Mouse (Mus musculus) lung, embryonic 15.5 days (tissue): ENCODE measurements at regions not wholly inside any gene's neighbourhood (a gene's known extent, or its start where the extent isn't known, plus 50 kb on each side); places are given as distances from the start of the nearest gene placed in this dataset.

ENCODE experiments used
- ATAC-seq: fragments of 200-750 bp; cut with Nextera tagmentation; 2 replicates; pipeline ENCODE4 v1.8.0; 2017; ENCODE audit warnings: moderate number of reproducible peaks, borderline replicate concordance; ENCODE audit not compliant: low FRiP score, low TSS enrichment; ENCODE audit errors: extremely low read depth
- H3K27ac ChIP-seq: fragments of 300-500 bp; sonication (generic); 2 replicates; pipeline ENCODE4 v1.5.1; 2015; ENCODE audit warnings: moderate library complexity, mild to moderate bottlenecking, inconsistent platforms
- H3K27me3 ChIP-seq: fragments of 300-500 bp; sonication (generic); 2 replicates; pipeline ENCODE4 v1.6.1; 2015; ENCODE audit warnings: inconsistent platforms
- H3K36me3 ChIP-seq: fragments of 300-500 bp; sonication (generic); 2 replicates; pipeline ENCODE4 v1.6.1; 2015; ENCODE audit warnings: inconsistent platforms
- H3K4me1 ChIP-seq: fragments of 300-500 bp; sonication (generic); 2 replicates; pipeline ENCODE4 v1.6.1; 2015; ENCODE audit warnings: inconsistent platforms
- H3K4me2 ChIP-seq: fragments of 300-500 bp; sonication (generic); 2 replicates; pipeline ENCODE4 v1.6.1; 2015; ENCODE audit warnings: inconsistent platforms, mild to moderate bottlenecking, moderate library complexity
- H3K4me3 ChIP-seq: fragments of 300-500 bp; sonication (generic); 2 replicates; pipeline ENCODE4 v1.5.1; 2015; ENCODE audit warnings: mild to moderate bottlenecking, inconsistent platforms
- H3K9ac ChIP-seq: fragments of 300-500 bp; sonication (generic); 2 replicates; pipeline ENCODE4 v1.6.1; 2015; ENCODE audit warnings: inconsistent platforms
- H3K9me3 ChIP-seq: fragments of 300-500 bp; sonication (generic); 2 replicates; pipeline ENCODE4 v1.6.1; 2016; ENCODE audit warnings: inconsistent platforms
- WGBS: fragments of 180-500 bp; shearing (Covaris S2); methylation state at CpG from one replicate; pipeline ENCODE4 v1.1.7; 2015; 5-methylcytosine and 5-hydroxymethylcytosine counted together

DNA sequence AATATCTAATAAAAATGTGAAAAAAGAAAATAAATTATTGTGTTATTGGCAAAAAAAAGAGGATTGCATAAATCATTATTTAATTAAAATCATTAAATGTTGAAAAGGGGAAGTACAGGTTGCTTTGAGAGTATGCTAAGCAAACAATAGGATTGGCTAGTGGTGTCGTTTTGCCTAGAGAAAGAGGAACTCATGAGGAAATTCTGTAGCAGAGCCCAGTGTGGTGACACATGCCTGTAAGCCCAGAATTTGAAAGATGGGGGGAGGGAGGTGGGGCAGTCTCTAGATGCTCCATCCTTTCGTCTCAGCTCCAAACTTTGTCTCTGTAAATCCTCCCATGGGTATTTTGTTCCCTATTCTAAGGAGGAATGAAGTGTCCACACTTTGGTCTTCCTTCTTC, 388.3 kb downstream of the Rpl36a-ps1 start:
- Histone ChIP-seq H3K9me3 (no peaks in the 10 kb centered on the region), H3K27me3 (no peaks in the 10 kb centered on the region), H3K4me2 (no peak overlapping the region), H3K4me3 (no peak overlapping the region), H3K9ac (no peak overlapping the region), H3K4me1 (no peaks in the 10 kb centered on the region), H3K27ac (no peak overlapping the region), H3K36me3 (no peaks in the 10 kb centered on the region)
- ATAC-seq: no peak
- 51% methylated on average over 2 of the region's 2 CpGs for WGBS

DNA sequence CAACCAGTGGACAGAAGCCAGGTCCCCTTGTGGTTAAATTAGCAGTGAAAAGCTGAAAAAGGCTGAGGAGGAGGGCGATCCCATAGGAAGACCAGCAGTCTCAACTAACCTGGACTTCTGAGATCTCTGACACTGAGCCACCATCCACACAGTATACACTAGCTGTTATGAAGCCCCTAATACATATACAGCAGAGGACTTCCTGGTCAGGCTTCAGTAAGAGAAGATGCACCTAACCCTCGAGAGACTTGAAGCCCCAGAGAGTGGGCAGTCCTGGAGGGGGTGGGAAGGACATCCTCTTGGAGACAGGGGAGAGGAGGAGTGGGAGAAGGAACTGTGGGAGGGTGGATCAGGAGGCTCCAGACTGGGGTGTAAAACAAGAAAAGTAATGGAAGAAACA, 397.9 kb downstream of the Rpl36a-ps1 start:
- ATAC-seq: no peak
- WGBS: 73% methylated on average over 2 of the region's 2 CpGs
- no peak overlapping the region for H3K4me2 ChIP-seq
- no peaks in the 10 kb centered on the region for H3K4me1 ChIP-seq
- H3K9me3 ChIP-seq: no peaks in the 10 kb centered on the region
- no peak overlapping the region for H3K9ac ChIP-seq
- H3K27me3 ChIP-seq: no peaks in the 10 kb centered on the region
- H3K4me3 ChIP-seq: no peak overlapping the region
- H3K27ac ChIP-seq: no peak overlapping the region
- H3K36me3 ChIP-seq: no peaks in the 10 kb centered on the region

DNA sequence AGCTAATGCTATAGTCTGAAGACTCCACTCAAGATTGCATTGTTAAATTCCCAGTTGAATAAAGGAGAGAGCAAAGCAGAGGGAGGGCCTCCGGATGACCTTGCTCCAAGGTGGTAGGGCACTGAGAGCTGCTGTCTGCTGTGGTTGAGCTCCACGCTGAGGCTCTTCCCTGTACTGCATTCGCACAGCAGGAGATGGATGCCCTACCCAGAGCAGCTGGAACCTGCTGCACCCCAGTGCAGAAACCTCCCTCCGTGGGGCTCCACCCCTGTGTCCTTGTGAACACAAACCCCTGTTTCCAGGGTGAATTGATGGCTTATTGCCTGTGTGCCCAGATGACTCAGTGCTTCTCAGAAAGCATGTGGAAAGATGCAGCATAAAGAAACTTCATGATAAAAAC, 404.3 kb downstream of the Rpl36a-ps1 start:
- Histone ChIP-seq H3K4me3 (no peak overlapping the region), H3K4me2 (no peak overlapping the region), H3K9ac (no peak overlapping the region), H3K27me3 (no peaks in the 10 kb centered on the region), H3K27ac (no peak overlapping the region), H3K4me1 (peaks cover 4% of the 10 kb centered on the region; the same call in 1 of the 2 replicates), H3K9me3 (no peaks in the 10 kb centered on the region), H3K36me3 (no peaks in the 10 kb centered on the region)
- 0 out of 2 replicates have a peak, but pooled peaks have one; percentile 55 for ATAC-seq
- WGBS: 16% methylated on average over 4 of the region's 4 CpGs

DNA sequence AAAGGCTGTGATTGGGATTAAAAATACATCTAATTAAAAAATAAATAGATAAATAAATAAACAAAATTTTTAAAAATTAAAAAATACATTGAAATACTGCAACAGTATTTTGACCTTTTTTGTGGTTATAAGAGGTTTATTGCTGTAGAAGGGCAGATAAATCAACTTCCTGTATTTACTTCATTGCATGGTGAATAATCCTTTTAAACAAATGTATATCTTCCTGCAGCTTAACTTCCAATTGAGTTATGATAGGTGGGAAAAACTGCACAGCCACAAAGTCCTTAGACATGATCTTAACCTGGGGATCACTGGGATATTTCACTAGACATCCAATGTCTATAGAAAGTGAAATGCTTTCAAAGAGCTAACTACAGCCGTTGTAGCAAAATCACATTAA, 402.1 kb upstream of the Dach1 start:
- no peaks in the 10 kb centered on the region for H3K27me3 ChIP-seq
- H3K4me1 ChIP-seq: no peaks in the 10 kb centered on the region
- no peak overlapping the region for H3K27ac ChIP-seq
- H3K9me3 ChIP-seq: no peaks in the 10 kb centered on the region
- no peak overlapping the region for H3K4me3 ChIP-seq
- H3K4me2 ChIP-seq: no peak overlapping the region
- no peaks in the 10 kb centered on the region for H3K36me3 ChIP-seq
- WGBS: 96% methylated on average over 1 of the region's 1 CpGs
- no peak overlapping the region for H3K9ac ChIP-seq
- ATAC-seq: no peak

DNA sequence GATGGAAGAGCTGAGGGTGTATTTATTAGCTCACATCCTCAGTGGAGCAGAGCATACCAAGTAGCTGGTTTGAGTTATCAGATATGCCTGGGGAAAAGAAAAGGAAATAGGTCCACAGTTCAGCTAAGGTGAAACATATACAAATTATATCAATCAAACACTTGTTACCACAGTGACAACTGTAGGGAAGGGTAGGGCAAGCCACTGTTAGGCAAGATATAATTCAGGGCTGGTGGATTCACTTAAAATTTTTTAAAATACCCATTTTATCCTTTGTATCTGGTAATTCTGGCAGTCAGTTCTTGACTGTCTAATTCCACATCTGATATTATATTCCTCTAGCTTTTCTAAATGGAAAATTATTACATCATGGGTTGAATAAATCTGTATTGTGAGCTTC, 392.4 kb upstream of the Dach1 start:
- Histone ChIP-seq H3K36me3 (no peaks in the 10 kb centered on the region), H3K9me3 (no peaks in the 10 kb centered on the region), H3K27me3 (no peaks in the 10 kb centered on the region), H3K4me1 (no peaks in the 10 kb centered on the region), H3K9ac (no peak overlapping the region), H3K4me2 (no peak overlapping the region), H3K27ac (no peak overlapping the region), H3K4me3 (no peak overlapping the region)
- ATAC-seq: no peak

DNA sequence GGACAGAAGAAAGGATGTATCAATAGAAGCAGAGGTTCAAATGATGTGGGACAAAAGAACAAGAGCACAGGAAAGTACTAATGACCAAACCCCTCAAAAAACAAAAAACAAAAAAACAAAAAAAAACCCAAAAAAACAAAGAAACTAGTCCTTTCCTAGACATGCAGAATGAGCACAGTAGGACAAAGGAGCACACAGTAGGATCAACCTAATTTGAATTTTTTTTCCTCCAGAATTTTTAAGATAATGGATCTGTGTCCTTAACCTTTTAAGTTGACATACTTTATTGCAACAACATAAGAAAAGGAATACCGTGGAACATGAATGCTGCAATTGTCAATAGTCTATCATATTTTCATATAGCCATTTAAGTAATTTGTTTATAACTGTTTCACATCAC, 370.2 kb upstream of the Dach1 start:
- H3K4me1 ChIP-seq: no peaks in the 10 kb centered on the region
- no peak for ATAC-seq
- no peaks in the 10 kb centered on the region for H3K9me3 ChIP-seq
- H3K27me3 ChIP-seq: no peaks in the 10 kb centered on the region
- H3K4me3 ChIP-seq: no peak overlapping the region
- no peak overlapping the region for H3K4me2 ChIP-seq
- H3K27ac ChIP-seq: no peak overlapping the region
- no peak overlapping the region for H3K9ac ChIP-seq
- WGBS: 96% methylated on average over 1 of the region's 1 CpGs
- H3K36me3 ChIP-seq: no peaks in the 10 kb centered on the region

DNA sequence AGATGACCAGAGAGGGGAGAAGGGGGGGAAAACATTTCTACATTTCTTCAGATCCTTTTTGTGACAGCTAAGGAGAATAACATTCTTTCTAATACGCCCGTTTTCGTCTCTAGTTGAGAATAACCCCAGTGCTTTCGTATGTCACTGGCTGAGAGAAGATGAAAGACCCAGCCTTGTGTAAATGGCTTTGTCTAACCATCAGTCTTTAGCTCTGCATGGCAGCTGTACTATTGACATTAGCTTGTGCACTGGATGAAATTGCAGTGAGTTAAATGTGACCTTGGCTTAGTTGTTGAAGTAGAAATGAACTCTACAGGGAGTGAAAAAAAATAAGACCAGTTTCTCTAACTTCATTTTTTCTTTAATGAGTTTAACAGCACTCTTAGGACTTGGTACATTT, 368.7 kb upstream of the Dach1 start:
- no peaks in the 10 kb centered on the region for H3K4me1 ChIP-seq
- H3K4me3 ChIP-seq: no peak overlapping the region
- no peaks in the 10 kb centered on the region for H3K9me3 ChIP-seq
- no peaks in the 10 kb centered on the region for H3K36me3 ChIP-seq
- no peak overlapping the region for H3K9ac ChIP-seq
- 27% methylated on average over 4 of the region's 4 CpGs for WGBS
- no peak overlapping the region for H3K27ac ChIP-seq
- H3K27me3 ChIP-seq: no peaks in the 10 kb centered on the region
- no peak overlapping the region for H3K4me2 ChIP-seq
- ATAC-seq: no peak

DNA sequence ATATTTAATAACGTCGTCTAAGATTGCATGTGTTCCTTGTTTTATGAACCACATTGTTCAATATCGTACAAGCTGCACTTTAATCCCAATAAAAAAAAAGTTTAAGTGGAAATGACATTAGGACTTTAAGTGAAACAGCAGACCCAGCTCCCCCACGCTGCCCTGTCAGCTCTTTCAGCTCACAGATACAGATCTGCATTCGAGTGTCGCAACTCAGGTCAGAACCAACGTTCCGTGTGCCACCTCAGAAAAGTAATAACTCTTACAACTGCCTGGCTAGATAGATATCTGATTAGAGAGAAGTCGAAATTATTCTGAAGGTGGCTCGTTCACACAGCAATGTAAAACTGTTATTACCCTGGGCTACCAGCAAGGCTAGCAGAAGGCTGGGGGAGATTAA, 364.0 kb upstream of the Dach1 start:
- Histone ChIP-seq H3K27me3 (no peaks in the 10 kb centered on the region), H3K4me2 (no peak overlapping the region), H3K9ac (no peak overlapping the region), H3K4me1 (no peaks in the 10 kb centered on the region), H3K36me3 (no peaks in the 10 kb centered on the region), H3K4me3 (no peak overlapping the region), H3K9me3 (no peaks in the 10 kb centered on the region), H3K27ac (no peak overlapping the region)
- WGBS: 71% methylated on average over 10 of the region's 10 CpGs
- ATAC-seq: no peak

DNA sequence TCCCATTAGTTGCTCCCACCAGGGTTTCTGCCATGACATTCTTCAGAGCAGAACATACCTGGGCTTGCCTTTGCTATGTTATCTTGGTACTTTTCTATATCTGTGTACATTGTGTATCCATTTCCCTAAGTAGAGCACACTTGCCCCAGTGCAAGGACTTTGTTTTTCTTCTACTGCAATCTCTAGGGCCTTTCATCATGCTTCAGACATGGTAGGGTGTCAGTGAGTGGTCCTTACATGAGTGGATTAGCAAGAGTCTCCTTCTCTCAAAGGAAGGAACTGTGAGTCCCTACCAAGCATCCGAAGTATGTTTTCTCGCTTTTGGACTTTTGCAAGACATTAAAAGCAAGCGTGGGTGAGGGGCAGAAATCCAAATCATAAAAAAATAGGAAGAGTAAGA, 351.4 kb upstream of the Dach1 start:
- no peak overlapping the region for H3K4me3 ChIP-seq
- H3K36me3 ChIP-seq: no peaks in the 10 kb centered on the region
- no peaks in the 10 kb centered on the region for H3K4me1 ChIP-seq
- no peaks in the 10 kb centered on the region for H3K9me3 ChIP-seq
- H3K27ac ChIP-seq: no peak overlapping the region
- ATAC-seq: no peak
- H3K9ac ChIP-seq: no peak overlapping the region
- no peak overlapping the region for H3K4me2 ChIP-seq
- WGBS: 83% methylated on average over 3 of the region's 3 CpGs
- H3K27me3 ChIP-seq: no peaks in the 10 kb centered on the region

DNA sequence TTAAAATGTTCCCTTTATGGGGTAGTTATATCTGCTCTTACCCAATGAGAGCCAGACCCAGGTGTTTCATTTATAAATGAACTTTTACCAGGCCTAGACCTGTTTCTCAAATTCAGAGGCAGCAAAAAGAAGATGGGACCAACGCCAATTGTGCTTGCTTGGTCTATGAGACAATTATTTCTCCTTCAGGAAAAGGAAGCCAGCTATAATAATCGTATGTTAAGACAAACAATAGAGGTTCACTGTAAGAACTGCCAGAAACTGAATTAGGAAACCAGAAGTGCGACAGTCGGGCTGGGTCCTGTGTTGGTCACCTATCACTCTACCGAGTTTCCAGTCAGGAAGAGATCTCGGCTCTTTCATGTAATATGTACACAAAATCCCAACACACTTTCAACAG, 335.8 kb upstream of the Dach1 start:
- Histone ChIP-seq H3K9ac (no peak overlapping the region), H3K4me1 (no peaks in the 10 kb centered on the region), H3K27ac (no peak overlapping the region), H3K36me3 (no peaks in the 10 kb centered on the region), H3K4me3 (no peak overlapping the region), H3K27me3 (no peaks in the 10 kb centered on the region), H3K4me2 (no peak overlapping the region), H3K9me3 (no peaks in the 10 kb centered on the region)
- WGBS: 66% methylated on average over 6 of the region's 6 CpGs
- ATAC-seq: no peak

DNA sequence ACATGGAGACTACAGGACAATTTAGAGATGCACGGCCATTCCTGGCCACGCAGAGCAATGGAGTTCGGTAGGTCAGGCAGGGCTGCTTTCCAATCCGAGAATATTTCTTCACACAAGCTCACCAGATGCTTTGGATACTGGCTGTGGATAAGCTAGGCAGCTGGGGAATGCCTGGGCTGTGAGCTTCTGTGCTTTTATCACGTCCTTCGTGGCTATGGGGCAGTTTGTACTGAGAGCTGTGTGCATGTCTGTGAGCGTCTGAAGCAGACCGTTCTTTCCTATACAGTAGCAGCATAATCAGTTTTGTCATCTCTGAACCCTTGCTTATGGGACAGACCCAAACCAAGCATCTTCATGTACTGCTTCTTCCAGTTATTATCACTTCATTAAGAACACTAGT, 307.9 kb upstream of the Dach1 start:
- no peaks in the 10 kb centered on the region for H3K36me3 ChIP-seq
- peaks cover 3% of the 10 kb centered on the region; the same call in 1 of the 2 replicates for H3K4me1 ChIP-seq
- 46% methylated on average over 8 of the region's 8 CpGs for WGBS
- no peak overlapping the region for H3K9ac ChIP-seq
- H3K27me3 ChIP-seq: no peaks in the 10 kb centered on the region
- H3K27ac ChIP-seq: no peak overlapping the region
- no peak overlapping the region for H3K4me2 ChIP-seq
- peak; percentile 46; the same call in 1 of the 2 replicates for ATAC-seq
- H3K4me3 ChIP-seq: no peak overlapping the region
- no peaks in the 10 kb centered on the region for H3K9me3 ChIP-seq

DNA sequence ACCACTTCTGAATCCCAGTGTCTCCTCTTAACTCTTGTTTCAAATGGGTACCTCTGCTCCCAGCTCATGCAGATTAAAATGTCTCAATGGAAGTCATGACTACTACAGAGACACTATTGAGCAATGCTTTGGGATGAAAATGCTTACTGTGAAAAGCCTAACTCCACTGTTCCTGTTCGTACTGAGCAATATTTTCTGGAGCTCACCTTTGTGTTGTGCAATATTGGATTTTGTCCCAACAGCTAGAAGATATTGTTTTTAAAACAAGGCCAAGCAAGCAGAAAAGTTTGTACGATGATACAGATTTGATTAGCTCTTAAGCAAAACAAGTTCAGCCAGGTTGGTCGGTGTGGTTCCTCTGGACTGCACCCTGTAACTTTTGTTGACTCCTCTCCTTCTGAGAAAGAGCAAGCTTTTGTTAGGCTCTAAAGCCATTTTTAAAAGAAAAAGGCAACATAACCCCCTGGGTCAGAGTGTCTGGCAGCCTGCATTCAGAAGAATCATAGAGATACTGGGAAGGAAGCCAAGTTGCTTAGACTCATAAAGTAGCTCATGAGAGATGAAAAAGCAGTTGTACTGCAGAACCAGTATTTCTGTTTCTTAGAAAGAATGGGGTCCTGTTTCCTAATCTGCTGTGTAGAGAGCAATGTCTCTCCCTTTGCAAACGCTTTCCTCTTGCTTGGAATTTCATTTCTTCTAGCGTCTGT, 302.4 kb upstream of the Dach1 start:
- no peak overlapping the region for H3K9ac ChIP-seq
- 22% methylated on average over 5 of the region's 5 CpGs for WGBS
- H3K4me1 ChIP-seq: peaks cover 4% of the 10 kb centered on the region; the same call in 1 of the 2 replicates
- H3K4me2 ChIP-seq: no peak overlapping the region
- H3K4me3 ChIP-seq: no peak overlapping the region
- H3K9me3 ChIP-seq: no peaks in the 10 kb centered on the region
- H3K36me3 ChIP-seq: no peaks in the 10 kb centered on the region
- peak overlapping the region; percentile 67; the same call in 1 of the 2 replicates for H3K27ac ChIP-seq
- H3K27me3 ChIP-seq: no peaks in the 10 kb centered on the region
- ATAC-seq: peak; percentile 82

DNA sequence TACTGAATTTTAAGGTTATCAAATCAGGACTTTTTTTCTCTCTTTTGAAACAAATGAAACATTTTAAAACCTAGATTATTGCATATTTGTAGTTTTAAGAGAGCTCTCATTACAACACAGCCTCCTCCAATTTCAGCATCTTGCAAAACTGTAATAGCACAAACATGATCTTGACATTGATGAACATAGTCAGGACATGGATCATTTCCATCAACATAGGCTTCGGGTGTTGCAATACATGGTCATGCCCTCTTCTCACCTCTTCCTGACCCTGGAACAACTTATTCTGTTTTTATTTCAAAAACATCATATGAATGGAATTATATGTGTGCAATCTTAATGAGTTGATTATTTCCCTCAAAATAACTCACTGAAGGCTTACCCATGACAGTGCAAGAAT, 284.9 kb upstream of the Dach1 start:
- H3K4me3 ChIP-seq: no peak overlapping the region
- H3K27me3 ChIP-seq: no peaks in the 10 kb centered on the region
- 72% methylated on average over 1 of the region's 1 CpGs for WGBS
- ATAC-seq: no peak
- H3K4me1 ChIP-seq: no peaks in the 10 kb centered on the region
- H3K9me3 ChIP-seq: no peaks in the 10 kb centered on the region
- no peaks in the 10 kb centered on the region for H3K36me3 ChIP-seq
- H3K27ac ChIP-seq: no peak overlapping the region
- H3K4me2 ChIP-seq: no peak overlapping the region
- H3K9ac ChIP-seq: no peak overlapping the region
